ENCODE assay signal across 9 mouse cellular contexts in the genomic region with DNA sequence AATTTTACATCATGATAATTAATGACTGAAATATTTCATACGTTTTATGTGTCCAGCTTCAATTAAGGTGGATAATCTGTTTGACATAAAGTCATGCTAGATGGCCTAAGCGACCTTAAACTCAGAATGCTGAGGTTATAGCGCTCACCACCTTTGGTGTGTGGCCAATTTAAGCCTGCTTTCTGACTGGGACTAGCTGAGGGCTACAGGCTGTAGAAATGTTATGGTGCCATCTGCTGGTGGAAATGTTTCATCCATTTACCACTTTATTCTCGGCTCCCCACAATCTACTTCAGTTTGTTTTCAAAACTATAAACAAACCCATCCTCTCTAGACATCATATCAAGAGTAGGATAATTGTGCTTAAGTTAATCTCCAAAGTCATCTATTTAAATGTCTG. TPM values are rescaled to one million over a fixed set of nuclear protein-coding genes. Genes with fewer than 3 reads are reported as not detected.
DNase-seq lines count a peak whose midpoint lies in the region; ATAC-seq and TF ChIP-seq lines count a peak whose summit lies in the region.
"Had no signal": no experiment of that assay in that cellular context is flagged by ENCODE, and none has a peak within 500 bp of the region (broad histone marks: within the 10 kb centered on the region; RNA-seq: fewer than 3 reads in every experiment).

No protein-coding gene starts in this region.

- in situ Hi-C loops in ES-E14 (cut with MboI; ENCODE audit: low sequenced_read_pairs in 2 of 2, unreplicated experiment in 2 of 2), result no loop called here

- no peak for TF ChIP-seq POLR2A in kidney, adult 2 months (IDR thresholded peaks at IDR 0.05; ENCODE audit: low read depth, low read length)
- TF ChIP-seq POLR2A in brain, embryonic 14.5 days (IDR thresholded peaks at IDR 0.05; ENCODE audit: borderline replicate concordance, extremely low read depth, insufficient read depth, insufficient read length, poor library complexity, severe bottlenecking), result no peak

- no peak overlapping the region for H3K4me3 ChIP-seq in kidney, adult 2 months (ENCODE audit: insufficient read depth, low read depth, low read length)
- no peak overlapping the region for H3K4me3 ChIP-seq in ES-E14 (ENCODE audit: insufficient read depth in 1 of 2, low read depth in 1 of 2, low read length in 2 of 2, poor library complexity in 1 of 2, severe bottlenecking in 1 of 2)
- H3K4me3 ChIP-seq in neural tube, embryonic 11.5 days (ENCODE audit: low read depth, low read length), result no peak overlapping the region
- H3K4me3 ChIP-seq: erythroblast, embryonic 14.5 days had no signal

- no peak overlapping the region for H3K27ac ChIP-seq in kidney, adult 2 months (ENCODE audit: insufficient read depth, low read depth, low read length)
- no peak overlapping the region for H3K27ac ChIP-seq in ES-E14 (ENCODE audit: insufficient read depth, low read depth, low read length, poor library complexity, severe bottlenecking)
- no peak overlapping the region for H3K27ac ChIP-seq in neural tube, embryonic 11.5 days (ENCODE audit: low read depth, low read length)

- no peak overlapping the region for H3K4me2 ChIP-seq in neural tube, embryonic 11.5 days (ENCODE audit: low read depth)

- no peaks in the 10 kb centered on the region for H3K27me3 ChIP-seq in kidney, adult 2 months (replicated peaks; ENCODE audit: control insufficient read depth, insufficient read depth, low read length)
- no peaks in the 10 kb centered on the region for H3K27me3 ChIP-seq in neural tube, embryonic 11.5 days (ENCODE audit: control insufficient read depth, insufficient read depth, low read length)

- whole genome bisulfite sequencing in kidney, adult 2 months, result 6% methylated on average over 4 of the region's 4 CpGs
- WGBS in neural tube, embryonic 11.5 days, result 6% methylated on average over 4 of the region's 4 CpGs

- no peaks in the 10 kb centered on the region for H3K4me1 ChIP-seq in kidney, adult 2 months (ENCODE audit: control insufficient read depth, insufficient read depth, low read length)
- H3K4me1 ChIP-seq in ES-E14 (ENCODE audit: control insufficient read depth in 2 of 2, insufficient read depth in 2 of 2, low read length in 2 of 2, poor library complexity in 1 of 2), result no peaks in the 10 kb centered on the region
- no peaks in the 10 kb centered on the region for H3K4me1 ChIP-seq in neural tube, embryonic 11.5 days (ENCODE audit: control insufficient read depth, insufficient read depth, low read length)

- no peak overlapping the region for H3K9ac ChIP-seq in ES-E14 (ENCODE audit: insufficient read depth, low read depth, low read length, poor library complexity, severe bottlenecking)
- no peak overlapping the region for H3K9ac ChIP-seq in neural tube, embryonic 11.5 days (ENCODE audit: low read length)

- no peaks in the 10 kb centered on the region for H3K9me3 ChIP-seq in ES-E14 (ENCODE audit: control insufficient read depth, insufficient read depth, low read depth, low read length)
- no peaks in the 10 kb centered on the region for H3K9me3 ChIP-seq in neural tube, embryonic 11.5 days (ENCODE audit: control insufficient read depth, low read length)

- intact Hi-C loops in gastrocnemius, postnatal 14 days (cut with DNase I; ENCODE audit: low total_unique reads), result loop anchor here (10.0 kb wide), 1 partner anchor 372 kb away; no protein-coding TSS in a partner anchor
- intact Hi-C loops in left cerebral cortex, postnatal 10 days (cut with DNase I), result loop anchor here (1.0 to 10.0 kb wide), 3 partner anchors 369 to 812 kb away; no protein-coding TSS in a partner anchor

- DNase-seq in kidney, adult 2 months, result peak; percentile 52
- DNase-seq in kidney, adult 11 months, result no peak
- DNase-seq in ES-E14 (ENCODE audit: low read depth, low spot score), result peak; percentile 46
- peak; percentile 82 for DNase-seq in brain, embryonic 14.5 days (ENCODE audit: low read depth)
- DNase-seq in gastrocnemius, postnatal 14 days, result peak; percentile 16
- DNase-seq in left cerebral cortex, postnatal 10 days (ENCODE audit: extremely low spot score in 1 of 2, low spot score in 2 of 2), result peak; percentile 32 to 63
- DNase-seq in neural tube, embryonic 11.5 days (ENCODE audit: low spot score), result peak; percentile 55
- DNase-seq in urinary bladder, adult 18-20 months (ENCODE audit: low spot score in 2 of 2), result no peak

- ATAC-seq in neural tube, embryonic 11.5 days (ENCODE audit: insufficient read depth, low FRiP score, low TSS enrichment), result no peak; the same call in 1 of the 2 replicates

- TF ChIP-seq CTCF in kidney, adult 2 months (conservative IDR thresholded peaks at IDR 0.05; ENCODE audit: insufficient read depth, insufficient read length, low read depth, low read length), result peak; percentile 59
- TF ChIP-seq CTCF in brain, embryonic 14.5 days (IDR thresholded peaks at IDR 0.05; ENCODE audit: borderline replicate concordance, extremely low read depth, insufficient read depth, insufficient read length), result peak; percentile 64; the same call in 1 of the 2 replicates

- no peaks in the 10 kb centered on the region for H3K36me3 ChIP-seq in kidney, adult 2 months (ENCODE audit: control insufficient read depth, insufficient read depth, low read length)
- no peaks in the 10 kb centered on the region for H3K36me3 ChIP-seq in ES-E14 (ENCODE audit: control insufficient read depth, insufficient read depth, low read length, poor library complexity, severe bottlenecking)
- no peaks in the 10 kb centered on the region for H3K36me3 ChIP-seq in neural tube, embryonic 11.5 days (ENCODE audit: control insufficient read depth, insufficient read depth, low read length)

TF ChIP-seq in ES-E14, 5 proteins besides CTCF, POLR2A, EP300 and RAD21:
- TF ChIP-seq CHD2 (IDR thresholded peaks at IDR 0.05; ENCODE audit: low read depth, low read length), result no peak
- TF ChIP-seq ZC3H11A (IDR thresholded peaks at IDR 0.05; ENCODE audit: borderline replicate concordance, low read depth, low read length), result peak; percentile 80

RNA-seq across cellular contexts. Expression of gene Hpse2, which starts 8.2 kb away (rescaled TPM):
- polyA plus RNA-seq in kidney, adult 2 months (2012; rRNA removed), result 0.05 and 0.23 TPM in 2 replicates
- total RNA-seq in ES-E14 (2012; rRNA removed), result 0.27 and 0.69 TPM in 2 replicates
- polyA plus RNA-seq in brain, embryonic 14.5 days (2012; rRNA removed), result 0.08 and 0.18 TPM in 2 replicates
- total RNA-seq in gastrocnemius, postnatal 14 days (2021), result under 1 TPM in 1 of 2 experiments, not detected in 1; 0.07 TPM
- total RNA-seq in left cerebral cortex, postnatal 10 days (2021), result under 1 TPM; 0.45 to 0.71 TPM
- polyA plus RNA-seq in neural tube, embryonic 11.5 days (2014; fragmentation: Nextera tagmentation; extraction: Ambion mirVana), result 2.0 and 2.1 TPM in 2 replicates
- polyA plus RNA-seq: erythroblast, embryonic 14.5 days had no signal

RNA-seq across cellular contexts. Expression of gene Cnnm1, which starts 43.9 kb away (rescaled TPM):
- 6.0 and 7.4 TPM in 2 replicates for polyA plus RNA-seq in kidney, adult 2 months (2012; rRNA removed)
- total RNA-seq in ES-E14 (2012; rRNA removed), result 2.6 TPM in 2 replicates
- 3.7 and 5.8 TPM in 2 replicates for polyA plus RNA-seq in brain, embryonic 14.5 days (2012; rRNA removed)
- under 1 TPM; 0.12 to 0.18 TPM for total RNA-seq in gastrocnemius, postnatal 14 days (2021)
- 10 to 100 TPM; 39.3 to 40.4 TPM for total RNA-seq in left cerebral cortex, postnatal 10 days (2021)
- 0.29 and 0.31 TPM in 2 replicates for polyA plus RNA-seq in neural tube, embryonic 11.5 days (2014; fragmentation: Nextera tagmentation; extraction: Ambion mirVana)
- polyA plus RNA-seq: erythroblast, embryonic 14.5 days had no signal

Comparison
In these comparisons a context has a peak if more than half of its experiments do, and no peak if none do; other contexts are left out.
1. DNase-seq: peak in kidney, adult 2 months (single experiment), ES-E14 (single experiment), brain, embryonic 14.5 days (single experiment), gastrocnemius, postnatal 14 days (single experiment), left cerebral cortex, postnatal 10 days (2 of 2) and neural tube, embryonic 11.5 days (single experiment); none in kidney, adult 11 months (single experiment) and urinary bladder, adult 18-20 months (0 of 2).
2. RNA of gene Cnnm1, which starts 43.9 kb away (total RNA-seq): 39.3 to 40.4 TPM in left cerebral cortex, postnatal 10 days; 2.6 TPM in ES-E14 and 0.12 to 0.18 TPM in gastrocnemius, postnatal 14 days; every median in the first group is over 10 times any median in the second.